Mouse (Mus musculus): ENCODE measurements around the gene Hspa14. TPM values are rescaled to one million over a fixed set of nuclear protein-coding genes. Genes with fewer than 3 reads are reported as not detected.

The Hspa14 gene
- polyA plus RNA-seq (2016; fragmentation: Nextera tagmentation; extraction: Ambion mirVana): 82.9 and 84.2 TPM in 2 replicates

GRCm38 (mm10) chr2:3512552-3513454, at the start of gene Hspa14, which contains the start of the genes Gm45902 and Cdnf:
TSS of gene Hspa14 (minus strand) at chr2:3512814.
TSS of gene Gm45902 (minus strand) at chr2:3512790.
TSS of gene Cdnf (plus strand) at chr2:3513030.
- Histone ChIP-seq H3K9ac (peak within 1 kb of the TSS; percentile 88), H3K4me1 (peaks cover 8% of the 10 kb centered on the region), H3K9me3 (no peaks in the 10 kb centered on the region), H3K27me3 (replicated peaks) (no peaks in the 10 kb centered on the region), H3K4me3 (peak within 1 kb of the TSS; percentile 72), H3K4me2 (replicated peaks) (peak within 1 kb of the TSS; percentile 79), H3K27ac (peak within 1 kb of the TSS; percentile 60), H3K36me3 (peaks cover 17% of the 10 kb centered on the region)
- WGBS: under 1% methylated on average over 60 of the region's 60 CpGs
- ATAC-seq (ENCODE audit: low FRiP score, low read depth): peak; percentile 100

DNA sequence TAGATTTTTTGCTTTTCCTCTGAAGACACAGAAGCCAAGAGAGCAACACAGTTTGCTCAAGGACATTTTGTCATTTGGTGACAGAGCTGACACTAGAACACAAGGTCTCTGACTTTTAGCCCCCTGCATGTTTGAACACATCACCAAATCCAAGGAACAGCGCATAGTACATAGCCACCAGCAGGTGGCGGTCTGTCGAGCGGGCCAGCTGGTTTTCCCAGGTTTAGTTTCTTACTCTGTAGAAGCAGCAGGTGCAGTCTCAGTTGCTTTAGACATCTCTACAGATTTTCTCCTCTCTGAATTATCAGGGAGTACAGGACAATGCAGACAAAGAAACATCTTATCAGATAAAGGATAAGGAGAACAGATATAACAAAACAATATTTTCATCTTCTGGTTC, 34.0 kb upstream of the Hspa14 start:
- Histone ChIP-seq H3K9ac (no peak overlapping the region), H3K27me3 (replicated peaks) (no peaks in the 10 kb centered on the region), H3K9me3 (no peaks in the 10 kb centered on the region), H3K4me2 (replicated peaks) (no peak overlapping the region), H3K27ac (no peak overlapping the region), H3K36me3 (no peaks in the 10 kb centered on the region), H3K4me1 (no peaks in the 10 kb centered on the region), H3K4me3 (no peak overlapping the region)
- ATAC-seq (ENCODE audit: low FRiP score, low read depth): no peak
- WGBS: 2% methylated on average over 4 of the region's 4 CpGs

- H3K9ac ChIP-seq: no peak overlapping the region
- WGBS: 85% methylated on average over 2 of the region's 2 CpGs
- no peaks in the 10 kb centered on the region for H3K36me3 ChIP-seq
- ATAC-seq (ENCODE audit: low FRiP score, low read depth): no peak
- H3K4me1 ChIP-seq: no peaks in the 10 kb centered on the region
- no peak overlapping the region for H3K4me2 ChIP-seq (replicated peaks)
- H3K4me3 ChIP-seq: no peak overlapping the region
- H3K27me3 ChIP-seq (replicated peaks): no peaks in the 10 kb centered on the region
- no peaks in the 10 kb centered on the region for H3K9me3 ChIP-seq
- no peak overlapping the region for H3K27ac ChIP-seq
These were observed 33.4 kb upstream of the Hspa14 start for GRCm38 (mm10) chr2:3546055-3546454.

GRCm38 (mm10) chr2:3541307-3542079, 28.9 kb upstream of the Hspa14 start:
- Histone ChIP-seq H3K27ac (no peak overlapping the region), H3K9ac (no peak overlapping the region), H3K4me3 (no peak overlapping the region), H3K36me3 (no peaks in the 10 kb centered on the region), H3K9me3 (no peaks in the 10 kb centered on the region), H3K4me2 (replicated peaks) (no peak overlapping the region), H3K4me1 (no peaks in the 10 kb centered on the region), H3K27me3 (replicated peaks) (no peaks in the 10 kb centered on the region)
- no peak for ATAC-seq (ENCODE audit: low FRiP score, low read depth)
- WGBS: 68% methylated on average over 9 of the region's 9 CpGs

DNA sequence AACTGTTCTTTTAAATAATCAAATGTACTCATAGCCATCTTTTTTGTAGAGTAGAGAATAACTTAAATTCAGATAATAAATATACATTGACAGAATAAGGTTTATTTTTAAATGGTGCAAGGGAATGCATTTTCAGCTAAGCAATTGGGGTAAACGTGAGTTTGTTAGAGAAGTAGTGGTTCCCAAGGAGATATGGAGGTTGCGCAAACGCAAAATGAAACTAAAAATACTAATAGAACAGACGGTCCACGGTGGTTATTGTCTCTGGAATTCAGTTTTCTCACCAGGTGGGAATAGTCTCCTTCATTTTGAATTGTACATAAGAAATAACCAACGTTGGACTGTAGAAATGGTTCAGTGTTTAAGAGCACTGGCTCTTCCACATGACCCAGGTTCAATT, 13.7 kb upstream of the Hspa14 start:
- 85% methylated on average over 6 of the region's 6 CpGs for WGBS
- Histone ChIP-seq H3K27me3 (replicated peaks) (no peaks in the 10 kb centered on the region), H3K9me3 (no peaks in the 10 kb centered on the region), H3K4me1 (no peaks in the 10 kb centered on the region), H3K36me3 (no peaks in the 10 kb centered on the region), H3K9ac (no peak overlapping the region), H3K4me2 (replicated peaks) (no peak overlapping the region), H3K27ac (no peak overlapping the region), H3K4me3 (no peak overlapping the region)
- no peak for ATAC-seq (ENCODE audit: low FRiP score, low read depth)

GRCm38 (mm10) chr2:3522558-3522957, 9.9 kb upstream of the Hspa14 start:
- Histone ChIP-seq H3K27me3 (replicated peaks) (no peaks in the 10 kb centered on the region), H3K4me3 (no peak overlapping the region), H3K4me1 (no peaks in the 10 kb centered on the region), H3K9ac (no peak overlapping the region), H3K4me2 (replicated peaks) (no peak overlapping the region), H3K36me3 (no peaks in the 10 kb centered on the region), H3K9me3 (no peaks in the 10 kb centered on the region), H3K27ac (no peak overlapping the region)
- WGBS: 88% methylated on average over 4 of the region's 4 CpGs
- no peak for ATAC-seq (ENCODE audit: low FRiP score, low read depth)

DNA sequence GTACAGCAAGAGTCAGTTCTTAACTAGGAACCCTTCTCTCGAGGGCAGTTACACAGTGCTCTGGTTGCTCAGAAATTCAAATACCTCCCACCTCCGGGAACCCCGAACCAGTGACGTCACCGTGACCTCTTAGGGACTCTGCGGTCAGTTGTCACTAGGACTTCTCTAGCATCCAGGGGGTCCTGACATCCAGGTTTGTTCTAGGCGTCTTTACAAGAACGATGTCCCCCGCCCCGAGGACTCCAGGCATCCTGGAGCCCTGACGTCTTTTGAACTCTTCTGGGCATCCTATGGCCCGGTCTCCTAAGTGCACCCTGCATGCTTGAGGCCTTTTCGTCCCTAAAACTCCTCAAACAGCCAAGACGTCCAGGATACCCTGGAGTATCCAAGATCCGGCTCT, 538 bp downstream of the Hspa14 start:
- Histone ChIP-seq H3K9ac (peak overlapping the region; percentile 88), H3K4me2 (replicated peaks) (peak overlapping the region; percentile 79), H3K27ac (peak overlapping the region; percentile 60; the same call in 1 of the 2 replicates), H3K9me3 (no peaks in the 10 kb centered on the region), H3K4me1 (peaks cover 8% of the 10 kb centered on the region), H3K36me3 (peaks cover 24% of the 10 kb centered on the region), H3K4me3 (peak overlapping the region; percentile 72), H3K27me3 (replicated peaks) (no peaks in the 10 kb centered on the region)
- under 1% methylated on average over 15 of the region's 15 CpGs for WGBS
- no peak; the same call in 1 of the 2 replicates for ATAC-seq (ENCODE audit: low FRiP score, low read depth)

DNA sequence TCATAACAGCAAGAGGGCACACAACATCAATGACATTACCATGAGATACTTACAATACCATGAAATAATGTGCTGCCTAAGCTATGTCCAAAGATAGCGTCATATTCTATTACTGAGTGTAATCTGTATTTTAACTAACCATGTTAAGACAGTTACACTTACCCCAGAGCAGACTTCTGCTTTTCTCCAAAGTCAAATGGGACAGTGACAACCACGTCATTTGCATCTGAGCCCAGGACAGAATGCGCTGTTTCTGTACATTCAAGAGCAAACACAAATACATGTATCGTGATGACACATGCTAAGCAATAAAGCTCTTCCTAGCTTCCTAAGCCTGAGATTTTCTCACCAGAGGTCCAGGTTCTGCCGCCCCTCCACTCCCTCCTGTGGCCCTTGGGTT, 11.7 kb downstream of the Hspa14 start:
- no peaks in the 10 kb centered on the region for H3K9me3 ChIP-seq
- ATAC-seq (ENCODE audit: low FRiP score, low read depth): no peak
- WGBS: 96% methylated on average over 5 of the region's 5 CpGs
- H3K4me2 ChIP-seq (replicated peaks): no peak overlapping the region
- no peak overlapping the region for H3K9ac ChIP-seq
- H3K36me3 ChIP-seq: peaks cover 46% of the 10 kb centered on the region
- H3K4me3 ChIP-seq: no peak overlapping the region
- H3K27me3 ChIP-seq (replicated peaks): no peaks in the 10 kb centered on the region
- no peak overlapping the region for H3K27ac ChIP-seq
- H3K4me1 ChIP-seq: no peaks in the 10 kb centered on the region

DNA sequence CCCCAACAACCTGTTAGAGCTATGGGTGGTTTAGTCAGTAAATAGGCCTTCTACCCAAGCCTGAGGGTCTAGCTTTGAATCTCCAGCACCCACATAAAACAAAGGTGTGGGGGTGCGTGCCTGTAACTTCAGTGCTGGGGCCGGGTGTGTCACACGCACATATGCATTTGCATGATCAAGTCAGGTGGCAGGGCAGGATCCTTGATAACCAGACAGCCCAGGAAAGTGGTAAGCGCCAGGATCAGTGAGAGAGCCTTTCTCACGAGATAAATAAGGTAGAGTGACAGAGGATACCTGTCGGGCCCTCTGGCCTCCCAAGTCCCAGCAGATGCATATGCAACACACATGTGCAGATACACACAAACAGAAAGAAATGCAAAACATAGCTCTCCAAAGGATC, 13.1 kb downstream of the Hspa14 start:
- Histone ChIP-seq H3K4me2 (replicated peaks) (no peak overlapping the region), H3K4me1 (no peaks in the 10 kb centered on the region), H3K9ac (no peak overlapping the region), H3K27ac (no peak overlapping the region), H3K4me3 (no peak overlapping the region), H3K27me3 (replicated peaks) (no peaks in the 10 kb centered on the region), H3K36me3 (peaks cover 45% of the 10 kb centered on the region), H3K9me3 (no peaks in the 10 kb centered on the region)
- ATAC-seq (ENCODE audit: low FRiP score, low read depth): no peak
- 96% methylated on average over 6 of the region's 6 CpGs for WGBS

DNA sequence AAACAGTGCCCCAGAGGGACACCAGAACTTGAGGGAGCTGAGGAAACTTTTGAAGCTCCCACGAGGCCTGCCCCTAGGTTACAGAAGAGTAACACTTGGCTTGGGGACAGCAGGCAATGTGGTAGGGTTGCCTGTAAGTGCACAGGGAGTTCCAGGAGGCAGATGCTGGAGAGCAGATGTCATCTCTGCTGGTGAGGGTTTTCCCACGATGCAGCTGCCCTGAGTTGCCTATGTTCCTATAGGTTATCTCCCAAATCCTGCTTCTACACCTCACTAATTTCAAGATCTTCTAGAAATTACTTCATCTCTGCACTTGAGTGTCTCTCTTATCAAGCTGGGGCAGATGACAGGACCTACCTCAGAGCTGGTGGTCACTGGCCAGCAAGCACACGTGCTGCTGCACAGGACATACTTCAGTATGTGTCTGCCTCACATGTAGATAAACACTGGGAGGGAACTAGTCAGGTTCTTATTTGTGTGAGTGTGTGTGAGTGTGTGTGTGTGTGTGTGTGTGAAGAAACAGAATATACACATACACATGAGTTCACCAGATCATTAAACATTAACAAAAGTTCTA, 18.7 kb downstream of the Hspa14 start:
- no peak overlapping the region for H3K4me2 ChIP-seq (replicated peaks)
- H3K9me3 ChIP-seq: no peaks in the 10 kb centered on the region
- no peaks in the 10 kb centered on the region for H3K27me3 ChIP-seq (replicated peaks)
- H3K9ac ChIP-seq: no peak overlapping the region
- 92% methylated on average over 3 of the region's 3 CpGs for WGBS
- peaks cover 72% of the 10 kb centered on the region for H3K36me3 ChIP-seq
- no peak overlapping the region for H3K4me3 ChIP-seq
- H3K4me1 ChIP-seq: no peaks in the 10 kb centered on the region
- no peak overlapping the region for H3K27ac ChIP-seq
- ATAC-seq (ENCODE audit: low FRiP score, low read depth): no peak

DNA sequence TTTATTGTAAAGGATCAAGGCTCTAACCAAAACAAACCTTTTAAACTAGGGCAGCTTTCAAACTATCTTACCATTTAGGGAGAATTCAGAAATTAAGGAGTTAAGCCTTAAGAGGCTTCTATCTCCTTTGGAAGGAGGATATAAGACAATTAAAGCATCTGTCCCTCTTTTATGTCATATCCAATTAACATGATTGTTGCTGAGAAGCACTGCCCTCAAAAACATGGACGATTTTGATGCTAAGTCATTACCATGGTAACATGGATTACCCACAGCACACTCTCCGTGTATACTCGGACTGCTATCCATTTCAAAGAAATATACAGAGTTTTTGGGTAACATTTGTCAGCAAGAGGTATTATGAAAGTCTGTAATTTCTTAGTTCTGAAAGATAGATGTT, 22.8 kb downstream of the Hspa14 start:
- H3K9ac ChIP-seq: no peak overlapping the region
- H3K4me1 ChIP-seq: no peaks in the 10 kb centered on the region
- no peak overlapping the region for H3K4me2 ChIP-seq (replicated peaks)
- H3K4me3 ChIP-seq: no peak overlapping the region
- no peaks in the 10 kb centered on the region for H3K9me3 ChIP-seq
- H3K36me3 ChIP-seq: peaks cover 49% of the 10 kb centered on the region
- H3K27me3 ChIP-seq (replicated peaks): no peaks in the 10 kb centered on the region
- ATAC-seq (ENCODE audit: low FRiP score, low read depth): no peak
- WGBS: 90% methylated on average over 3 of the region's 3 CpGs
- H3K27ac ChIP-seq: no peak overlapping the region

DNA sequence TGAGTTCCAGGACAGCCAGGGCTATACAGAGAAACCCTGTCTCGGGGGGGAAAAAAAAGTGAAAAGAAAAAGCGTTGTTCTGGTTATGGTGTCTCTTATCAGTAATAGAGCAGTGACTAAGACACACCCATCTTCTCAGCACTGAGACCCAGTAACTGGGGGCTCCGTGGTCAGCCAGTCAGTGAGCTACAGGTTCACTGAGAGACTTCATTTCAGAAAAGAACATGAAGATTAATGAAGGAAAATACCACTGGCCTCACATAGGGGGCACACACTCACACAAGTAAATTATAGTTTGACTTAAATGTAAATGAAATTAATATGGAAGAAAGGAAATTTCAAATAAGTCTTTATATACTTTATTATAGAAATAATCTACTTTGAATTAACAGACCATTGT, 32.4 kb downstream of the Hspa14 start:
- Histone ChIP-seq H3K27ac (no peak overlapping the region), H3K4me1 (0 out of 2 replicates have a peak, but pooled peaks cover 3% of the 10 kb centered on the region), H3K9me3 (no peaks in the 10 kb centered on the region), H3K4me3 (no peak overlapping the region), H3K4me2 (replicated peaks) (no peak overlapping the region), H3K27me3 (replicated peaks) (no peaks in the 10 kb centered on the region), H3K9ac (no peak overlapping the region), H3K36me3 (no peaks in the 10 kb centered on the region)
- ATAC-seq (ENCODE audit: low FRiP score, low read depth): no peak
- 80% methylated on average over 3 of the region's 3 CpGs for WGBS

Data from neural tube, embryonic 12.5 days (tissue).